Mouse (Mus musculus) forebrain, embryonic 15.5 days (tissue): Measurements from ENCODE around the gene Tiam1. TPM values are rescaled to one million over a fixed set of nuclear protein-coding genes. Genes with fewer than 3 reads are reported as not detected.

Experiments used
- ATAC-seq: fragments of 200-750 bp; cut with Nextera tagmentation; replicated peaks from 2 replicates; pipeline ENCODE4 v1.8.0; 2017; ENCODE audit warnings: mild to moderate bottlenecking, moderate TSS enrichment, moderate library complexity
- H3K27ac ChIP-seq: fragments of 300-500 bp; sonication (generic); replicated peaks from 2 replicates; pipeline ENCODE4 v1.5.1; 2015; ENCODE audit warnings: mild to moderate bottlenecking, inconsistent platforms
- H3K27me3 ChIP-seq: fragments of 300-500 bp; sonication (generic); 2 replicates; pipeline ENCODE4 v1.6.1; 2015; ENCODE audit warnings: inconsistent platforms
- H3K36me3 ChIP-seq: fragments of 300-500 bp; sonication (generic); 2 replicates; pipeline ENCODE4 v1.6.1; 2015; ENCODE audit warnings: mild to moderate bottlenecking, inconsistent platforms
- H3K4me1 ChIP-seq: fragments of 300-500 bp; sonication (generic); 2 replicates; pipeline ENCODE4 v1.6.1; 2015; ENCODE audit warnings: inconsistent platforms
- H3K4me2 ChIP-seq: fragments of 300-500 bp; sonication (generic); replicated peaks from 2 replicates; pipeline ENCODE4 v1.6.1; 2015; ENCODE audit warnings: mild to moderate bottlenecking, inconsistent platforms
- H3K4me3 ChIP-seq: fragments of 300-500 bp; sonication (generic); 2 replicates; pipeline ENCODE4 v1.5.1; 2015; ENCODE audit warnings: mild to moderate bottlenecking, inconsistent platforms
- H3K9ac ChIP-seq: fragments of 300-500 bp; sonication (generic); replicated peaks from 2 replicates; pipeline ENCODE4 v1.6.1; 2015; ENCODE audit warnings: mild to moderate bottlenecking, inconsistent platforms
- H3K9me3 ChIP-seq: fragments of 300-500 bp; sonication (generic); 2 replicates; pipeline ENCODE4 v1.6.1; 2016; ENCODE audit warnings: inconsistent platforms
- WGBS: fragments of 180-500 bp; shearing (Covaris S2); methylation state at CpG from one replicate; pipeline ENCODE4 v1.1.7; 2015; ENCODE audit warnings: mixed read lengths; 5-methylcytosine and 5-hydroxymethylcytosine counted together
- polyA plus RNA-seq: library from polyadenylated mRNA; unstranded; fragments of >200 nt; fragmentation: Nextera tagmentation; extraction: Ambion mirVana; gene quantifications from 2 replicates; pipeline ENCODE4 v1.2.1, GENCODE M21; 2015

The Tiam1 gene
- polyA plus RNA-seq, 1 experiment from 2014 or later: 35.1 TPM

DNA sequence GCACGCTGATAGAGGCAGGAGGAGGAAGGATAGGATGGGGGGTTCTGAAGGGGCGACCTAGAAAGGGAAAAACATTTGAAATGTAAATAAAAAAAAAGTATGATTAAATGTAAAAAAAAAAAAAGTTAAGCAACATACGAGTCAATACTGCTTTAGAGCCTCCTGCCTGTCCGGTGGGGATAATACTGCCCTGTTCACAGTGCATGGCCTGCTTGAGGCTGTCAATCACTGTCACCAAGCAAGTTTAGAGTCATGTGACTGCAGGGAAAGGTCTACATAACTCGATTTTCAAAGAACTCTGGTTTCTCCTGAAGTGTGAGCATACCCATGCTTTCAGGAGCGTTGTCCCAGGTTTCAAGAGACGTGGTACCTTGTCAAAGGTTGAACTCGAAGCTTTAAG lies 15.2 kb downstream of the Tiam1 start:
- no peak for ATAC-seq

DNA sequence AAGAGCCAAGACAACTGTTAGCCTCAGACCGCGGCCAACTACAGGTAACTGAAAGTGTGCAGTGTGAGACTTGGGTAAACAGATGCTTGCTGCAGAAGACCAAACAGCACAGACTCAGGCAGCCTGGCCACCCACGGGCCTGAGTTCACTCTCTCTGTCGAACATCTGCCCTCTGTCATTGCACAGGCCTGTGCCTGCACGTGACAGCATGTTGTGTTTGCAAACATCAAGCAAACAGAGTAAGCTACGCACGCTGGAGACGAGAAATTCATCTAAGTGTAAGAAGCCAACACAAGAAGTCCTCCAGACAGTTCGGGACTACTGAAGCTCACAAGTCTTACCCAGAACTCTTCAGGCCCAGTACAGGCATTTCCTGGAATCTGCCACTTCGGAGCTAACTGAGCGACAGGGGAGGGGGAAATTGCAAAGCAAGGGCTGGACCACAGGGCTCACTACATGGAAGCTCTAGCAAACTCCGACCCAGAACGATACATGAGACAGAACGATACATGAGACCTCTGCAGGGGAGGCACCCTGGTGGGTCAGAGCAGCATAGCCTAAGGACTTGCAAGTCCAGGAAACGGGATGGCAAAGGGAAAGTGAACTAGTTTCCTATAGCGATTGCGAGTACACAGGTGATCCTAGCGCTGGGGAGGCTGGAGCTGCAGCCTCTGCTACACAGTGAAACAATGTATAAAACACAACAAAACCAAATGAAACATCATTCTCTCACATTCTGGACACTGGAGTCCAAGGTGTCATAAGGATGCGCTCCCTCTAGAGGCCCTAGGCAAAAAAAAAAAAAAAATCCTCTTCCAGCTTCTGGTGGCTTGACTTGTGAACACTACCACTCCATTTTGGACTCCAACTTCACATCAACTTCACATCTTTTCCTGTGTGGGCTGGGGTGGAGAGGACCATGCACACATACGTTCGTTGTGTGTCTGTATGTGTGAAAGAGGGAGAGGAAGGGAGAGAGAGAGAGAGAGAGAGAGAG lies 18.0 kb downstream of the Tiam1 start:
- peaks cover 11% of the 10 kb centered on the region for H3K4me1 ChIP-seq
- H3K27ac ChIP-seq: no peak overlapping the region
- no peak overlapping the region for H3K9ac ChIP-seq
- WGBS: 73% methylated on average over 21 of the region's 21 CpGs
- no peak overlapping the region for H3K4me2 ChIP-seq
- no peak overlapping the region for H3K4me3 ChIP-seq
- H3K9me3 ChIP-seq: no peaks in the 10 kb centered on the region
- ATAC-seq: no peak
- no peaks in the 10 kb centered on the region for H3K27me3 ChIP-seq
- no peaks in the 10 kb centered on the region for H3K36me3 ChIP-seq

More for the DNA sequence above, 15.2 kb downstream of the Tiam1 start:
- no peak overlapping the region for H3K4me2 ChIP-seq
- H3K27ac ChIP-seq: no peak overlapping the region; the same call in 1 of the 2 replicates
- WGBS: 49% methylated on average over 8 of the region's 8 CpGs
- H3K36me3 ChIP-seq: no peaks in the 10 kb centered on the region
- no peak overlapping the region for H3K9ac ChIP-seq
- H3K9me3 ChIP-seq: no peaks in the 10 kb centered on the region
- H3K4me3 ChIP-seq: no peak overlapping the region
- H3K27me3 ChIP-seq: no peaks in the 10 kb centered on the region
- H3K4me1 ChIP-seq: peaks cover 15% of the 10 kb centered on the region

DNA sequence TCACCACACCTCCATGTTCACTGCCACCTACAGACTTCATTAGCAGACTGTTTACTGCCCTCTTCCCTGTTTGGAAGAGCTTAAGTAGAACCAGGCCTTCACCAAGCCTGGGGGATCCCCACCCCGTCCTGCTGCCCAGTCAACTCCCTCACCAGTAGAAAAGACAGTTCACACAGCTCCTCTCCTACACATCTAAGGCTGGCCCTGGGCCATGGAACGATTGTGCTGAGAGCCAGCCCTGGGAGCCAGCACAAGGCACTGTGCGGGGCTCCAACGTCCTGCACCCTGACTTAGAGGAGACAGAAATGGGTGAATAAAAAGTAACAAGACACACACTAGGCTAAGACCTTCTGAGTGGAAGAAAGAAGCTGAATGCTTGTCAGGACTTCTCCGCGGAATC lies 20.5 kb downstream of the Tiam1 start:
- Histone ChIP-seq H3K4me3 (no peak overlapping the region), H3K27ac (no peak overlapping the region), H3K27me3 (no peaks in the 10 kb centered on the region), H3K4me1 (no peaks in the 10 kb centered on the region), H3K9ac (no peak overlapping the region), H3K9me3 (no peaks in the 10 kb centered on the region), H3K36me3 (no peaks in the 10 kb centered on the region), H3K4me2 (no peak overlapping the region)
- 82% methylated on average over 6 of the region's 6 CpGs for WGBS
- no peak for ATAC-seq

DNA sequence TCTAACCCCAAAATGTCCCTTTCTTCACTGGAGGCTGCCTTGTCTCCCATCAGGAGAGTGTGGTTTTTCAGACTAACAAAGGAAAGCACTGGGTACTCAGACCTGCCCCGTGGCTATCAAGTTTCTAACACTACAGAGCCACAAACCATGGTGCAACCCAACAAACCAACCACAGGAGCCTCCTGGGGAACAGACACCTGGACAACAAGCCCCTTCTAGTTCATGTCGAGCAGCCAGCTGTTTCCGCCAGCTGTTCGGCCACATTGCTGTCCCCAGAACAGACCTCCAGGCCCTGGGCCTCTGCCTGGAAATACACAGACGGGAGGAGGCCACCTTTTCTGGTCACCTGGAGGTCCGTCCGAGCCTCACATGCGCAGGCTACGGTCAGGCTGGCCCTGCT lies 21.1 kb downstream of the Tiam1 start:
- no peak overlapping the region for H3K4me2 ChIP-seq
- no peak for ATAC-seq
- 93% methylated on average over 9 of the region's 9 CpGs for WGBS

DNA sequence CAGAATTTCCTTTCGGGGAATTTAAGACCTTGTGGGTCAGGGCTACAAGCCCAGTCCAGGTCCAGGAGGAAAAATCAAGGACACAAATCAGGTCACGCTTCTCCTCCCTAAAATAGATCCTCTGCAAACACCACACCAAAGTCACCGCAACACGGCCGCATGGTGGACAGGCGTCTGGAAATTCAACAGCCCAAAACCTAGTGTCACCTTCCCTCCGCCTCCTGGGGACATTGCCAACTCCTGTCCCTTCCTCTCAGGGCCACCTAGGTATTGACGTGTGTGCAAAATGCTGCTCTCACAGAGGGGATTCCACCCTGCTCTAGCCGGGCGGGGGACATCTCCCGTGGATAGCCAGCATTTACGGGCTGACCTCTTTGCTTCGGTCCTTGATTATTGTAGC lies 21.8 kb downstream of the Tiam1 start:
- Histone ChIP-seq H3K4me2 (no peak overlapping the region), H3K36me3 (no peaks in the 10 kb centered on the region), H3K27ac (no peak overlapping the region), H3K9ac (no peak overlapping the region), H3K4me3 (no peak overlapping the region), H3K9me3 (no peaks in the 10 kb centered on the region), H3K4me1 (no peaks in the 10 kb centered on the region), H3K27me3 (no peaks in the 10 kb centered on the region)
- ATAC-seq: no peak
- 96% methylated on average over 13 of the region's 13 CpGs for WGBS

More for the DNA sequence above, 21.1 kb downstream of the Tiam1 start:
- Histone ChIP-seq H3K9ac (no peak overlapping the region), H3K27me3 (no peaks in the 10 kb centered on the region), H3K4me1 (no peaks in the 10 kb centered on the region), H3K36me3 (no peaks in the 10 kb centered on the region), H3K9me3 (no peaks in the 10 kb centered on the region), H3K4me3 (no peak overlapping the region), H3K27ac (no peak overlapping the region)

DNA sequence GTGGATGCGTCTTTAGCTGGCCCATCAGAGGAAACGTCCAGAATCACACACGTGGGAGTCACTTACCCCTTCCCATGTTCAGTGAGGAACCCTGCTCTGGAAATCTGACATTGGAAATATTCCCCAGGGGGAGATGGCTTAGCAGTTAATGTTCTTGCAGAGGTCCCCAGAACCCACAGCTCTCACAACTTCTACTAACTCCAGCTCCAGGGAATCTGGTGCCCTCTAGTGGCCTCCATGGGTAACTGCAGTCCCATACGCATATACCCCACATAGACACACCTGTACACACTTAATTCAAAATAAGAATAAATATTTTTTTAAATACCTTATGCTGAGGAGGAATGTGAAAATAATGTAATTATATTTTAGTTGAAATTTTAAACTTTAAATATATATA lies 23.6 kb downstream of the Tiam1 start:
- 98% methylated on average over 4 of the region's 4 CpGs for WGBS
- no peak overlapping the region for H3K4me3 ChIP-seq
- no peak for ATAC-seq
- H3K27me3 ChIP-seq: no peaks in the 10 kb centered on the region
- no peak overlapping the region for H3K27ac ChIP-seq
- no peak overlapping the region for H3K9ac ChIP-seq
- no peak overlapping the region for H3K4me2 ChIP-seq
- no peaks in the 10 kb centered on the region for H3K4me1 ChIP-seq
- H3K36me3 ChIP-seq: no peaks in the 10 kb centered on the region
- no peaks in the 10 kb centered on the region for H3K9me3 ChIP-seq

DNA sequence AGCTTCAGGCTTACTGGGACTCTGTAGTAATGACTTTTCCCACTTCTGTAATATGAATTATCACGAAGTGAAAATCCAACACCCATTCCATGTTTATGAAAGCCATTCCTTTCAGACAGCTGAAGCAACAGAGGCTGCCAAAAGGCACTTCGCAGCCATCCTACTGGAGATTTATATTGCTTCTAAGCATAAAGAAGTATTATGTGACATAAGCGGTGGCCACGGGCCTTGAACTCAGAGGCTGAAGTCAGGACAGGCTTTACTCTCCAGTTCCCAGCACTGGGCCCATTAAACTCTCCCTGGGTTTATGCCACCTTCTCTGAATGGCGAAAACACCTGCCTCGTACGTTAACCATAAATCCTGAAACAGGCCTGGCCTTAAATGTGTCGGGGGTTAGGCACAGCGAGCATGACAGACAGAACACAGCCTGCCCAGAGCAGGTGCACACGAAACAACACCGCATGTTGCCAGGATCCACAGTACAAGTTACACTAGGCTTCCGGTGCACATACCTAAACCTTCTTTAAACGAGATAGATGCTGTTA lies 26.9 kb downstream of the Tiam1 start:
- Histone ChIP-seq H3K36me3 (no peaks in the 10 kb centered on the region), H3K4me1 (peaks cover 10% of the 10 kb centered on the region; the same call in 1 of the 2 replicates), H3K9me3 (no peaks in the 10 kb centered on the region), H3K4me2 (no peak overlapping the region), H3K9ac (no peak overlapping the region), H3K27me3 (no peaks in the 10 kb centered on the region), H3K27ac (no peak overlapping the region), H3K4me3 (no peak overlapping the region)
- no peak for ATAC-seq
- 92% methylated on average over 13 of the region's 13 CpGs for WGBS

DNA sequence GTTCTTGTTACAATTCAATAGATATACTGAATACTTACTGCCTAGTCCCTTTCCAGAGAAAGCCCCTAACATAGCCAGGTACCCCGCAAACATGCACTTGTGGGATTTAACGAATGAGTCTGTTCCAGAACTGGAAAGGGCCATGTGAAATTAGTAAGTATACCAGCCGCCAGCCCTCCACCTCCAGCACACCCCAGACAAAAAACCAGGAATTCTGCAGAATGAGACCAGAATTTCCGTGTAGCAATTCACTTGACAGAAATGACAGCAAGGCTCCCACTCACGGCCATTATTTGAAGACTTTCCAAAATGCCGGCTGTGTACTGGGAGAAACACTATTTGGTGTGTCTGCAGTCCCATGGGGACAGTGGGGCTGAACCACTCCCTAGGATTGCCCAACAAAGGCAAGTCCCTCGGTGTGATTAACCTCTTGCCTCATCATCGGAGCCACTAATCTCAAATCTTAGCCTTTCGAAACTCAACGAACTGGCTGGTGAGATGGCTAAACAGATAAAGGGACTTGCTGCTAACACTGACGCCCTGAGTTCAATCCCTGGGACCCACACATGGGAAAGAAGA lies 30.9 kb downstream of the Tiam1 start:
- Histone ChIP-seq H3K36me3 (no peaks in the 10 kb centered on the region), H3K27me3 (no peaks in the 10 kb centered on the region), H3K9me3 (no peaks in the 10 kb centered on the region), H3K4me3 (no peak overlapping the region), H3K27ac (no peak overlapping the region), H3K4me2 (no peak overlapping the region), H3K4me1 (peaks cover 10% of the 10 kb centered on the region; the same call in 1 of the 2 replicates), H3K9ac (no peak overlapping the region)
- ATAC-seq: no peak
- WGBS: 88% methylated on average over 11 of the region's 11 CpGs

DNA sequence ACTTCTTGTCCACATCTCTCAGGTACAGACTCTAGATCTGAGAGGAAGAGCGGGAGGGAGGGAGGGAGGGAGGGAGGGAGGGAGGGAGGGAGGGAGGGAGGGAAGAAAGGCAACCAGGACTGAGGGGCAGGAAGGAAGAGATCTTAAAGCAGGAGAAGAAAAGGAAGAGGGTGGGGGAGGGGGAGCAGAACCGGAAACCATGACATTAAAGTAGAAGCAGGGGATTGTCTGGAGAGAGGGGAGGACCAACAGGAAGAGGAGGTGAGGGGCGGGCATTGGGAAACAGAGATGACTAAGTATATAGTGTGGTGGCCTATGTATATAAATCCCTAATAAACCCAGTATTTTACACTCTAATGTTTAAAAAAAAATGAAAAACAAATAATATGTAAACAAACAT lies 34.1 kb downstream of the Tiam1 start:
- Histone ChIP-seq H3K4me1 (peaks cover 10% of the 10 kb centered on the region; the same call in 1 of the 2 replicates), H3K27ac (no peak overlapping the region), H3K27me3 (no peaks in the 10 kb centered on the region), H3K4me2 (no peak overlapping the region), H3K9ac (no peak overlapping the region), H3K9me3 (no peaks in the 10 kb centered on the region), H3K4me3 (no peak overlapping the region), H3K36me3 (no peaks in the 10 kb centered on the region)
- 66% methylated on average over 2 of the region's 3 CpGs for WGBS
- ATAC-seq: no peak

DNA sequence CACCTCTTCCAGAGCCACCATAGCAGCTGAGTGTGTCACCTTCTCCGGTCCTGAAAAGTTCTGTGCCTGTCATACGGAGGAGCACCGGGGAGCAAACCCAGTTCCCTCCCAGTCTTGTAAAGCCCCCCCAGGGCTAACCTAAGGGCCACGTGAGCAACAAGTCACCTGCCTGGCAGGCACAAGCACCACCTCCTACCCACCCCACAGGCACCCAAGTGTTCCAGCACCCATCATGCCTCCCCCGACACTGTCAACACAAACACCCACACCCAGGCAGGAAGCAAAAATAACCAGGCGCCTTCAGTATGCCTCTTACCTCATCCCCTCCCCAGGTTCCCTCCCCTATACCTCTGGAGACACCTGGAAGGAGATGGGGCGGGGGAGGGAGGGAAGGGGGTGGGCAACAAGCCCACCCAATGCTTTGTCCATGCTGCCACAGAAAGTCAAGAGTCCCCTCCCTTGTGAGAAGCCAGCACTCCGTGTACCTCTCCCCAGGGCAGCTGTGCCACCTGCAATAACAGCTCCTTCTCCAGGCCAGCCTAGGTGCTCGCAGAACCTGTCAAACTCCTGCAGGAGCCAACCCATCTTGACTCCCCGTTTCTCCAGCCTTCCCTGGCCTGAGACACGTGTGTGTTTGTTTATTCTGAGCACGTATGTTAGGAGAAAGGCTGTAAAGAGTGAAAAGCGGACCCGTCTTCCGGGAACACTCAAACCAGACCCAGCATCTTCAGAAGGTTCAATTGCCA lies 38.7 kb downstream of the Tiam1 start:
- no peak overlapping the region for H3K4me3 ChIP-seq
- no peak overlapping the region for H3K27ac ChIP-seq
- H3K27me3 ChIP-seq: no peaks in the 10 kb centered on the region
- no peaks in the 10 kb centered on the region for H3K36me3 ChIP-seq
- H3K4me1 ChIP-seq: peaks cover 14% of the 10 kb centered on the region
- H3K9me3 ChIP-seq: no peaks in the 10 kb centered on the region
- H3K9ac ChIP-seq: no peak overlapping the region
- 86% methylated on average over 15 of the region's 15 CpGs for WGBS
- ATAC-seq: no peak
- no peak overlapping the region for H3K4me2 ChIP-seq

DNA sequence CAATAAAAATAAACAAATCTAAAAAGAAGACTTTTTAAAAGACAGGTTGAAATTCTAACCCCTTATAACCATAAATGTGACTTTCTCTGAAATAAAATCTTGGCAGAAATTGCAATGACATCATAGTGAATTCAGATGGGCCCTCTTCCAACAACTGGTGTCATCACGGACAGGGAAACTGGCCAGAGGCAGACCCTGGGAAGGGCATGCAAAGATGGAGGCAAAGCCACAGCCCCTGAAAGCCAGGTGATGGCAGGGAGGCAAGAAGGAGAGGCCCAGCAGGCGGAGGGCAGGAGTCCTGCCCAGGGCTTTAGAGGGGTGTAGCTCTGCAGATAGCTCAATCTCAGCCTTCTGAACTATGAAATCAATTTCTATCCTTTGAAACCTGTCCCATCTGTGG lies 39.8 kb downstream of the Tiam1 start:
- 68% methylated on average over 2 of the region's 2 CpGs for WGBS
- Histone ChIP-seq H3K9ac (no peak overlapping the region), H3K4me2 (no peak overlapping the region), H3K9me3 (no peaks in the 10 kb centered on the region), H3K27ac (no peak overlapping the region), H3K36me3 (no peaks in the 10 kb centered on the region), H3K4me1 (peaks cover 19% of the 10 kb centered on the region), H3K27me3 (no peaks in the 10 kb centered on the region), H3K4me3 (no peak overlapping the region)
- no peak for ATAC-seq

DNA sequence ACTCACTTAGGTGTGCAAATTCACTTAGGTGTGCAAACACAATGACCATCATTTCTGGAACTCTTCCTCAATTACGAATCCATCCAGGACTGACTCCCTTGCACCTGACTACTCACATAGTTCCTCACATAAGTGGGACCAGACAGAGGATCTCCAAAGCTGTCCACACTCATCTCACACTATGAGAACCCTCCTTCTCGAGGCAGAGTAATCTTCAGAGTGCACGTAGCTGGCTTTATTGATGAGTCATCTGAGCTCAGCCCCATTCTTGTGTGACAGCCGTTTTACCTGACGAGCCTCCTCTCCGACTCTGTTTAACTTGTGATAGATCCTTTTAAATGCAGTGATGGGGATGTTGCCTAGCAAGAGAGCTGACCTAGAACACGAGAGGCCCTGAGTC lies 41.0 kb downstream of the Tiam1 start:
- Histone ChIP-seq H3K4me1 (peaks cover 19% of the 10 kb centered on the region), H3K9me3 (no peaks in the 10 kb centered on the region), H3K27me3 (no peaks in the 10 kb centered on the region), H3K27ac (no peak overlapping the region), H3K4me3 (no peak overlapping the region), H3K9ac (no peak overlapping the region), H3K36me3 (no peaks in the 10 kb centered on the region), H3K4me2 (no peak overlapping the region)
- 89% methylated on average over 7 of the region's 7 CpGs for WGBS
- ATAC-seq: no peak
